Mouse (Mus musculus) heart, adult 8-10 months (tissue): Measurements from ENCODE around the gene Il17rd. TPM values are rescaled to one million over a fixed set of nuclear protein-coding genes. Genes with fewer than 3 reads are reported as not detected.

Source experiments
- DNase-seq: peaks from one replicate; pipeline ENCODE4 v3.0.0; 2022; ENCODE audit warnings: low spot score
- total RNA-seq, 4 experiments: library from RNA; stranded (reverse); gene quantifications; 2 replicates each; pipeline ENCODE4 v1.2.4; 2022

The Il17rd gene
- total RNA-seq, 4 experiments from 2014 or later = 3.1 to 4.4 (median 3.5) TPM

DNA sequence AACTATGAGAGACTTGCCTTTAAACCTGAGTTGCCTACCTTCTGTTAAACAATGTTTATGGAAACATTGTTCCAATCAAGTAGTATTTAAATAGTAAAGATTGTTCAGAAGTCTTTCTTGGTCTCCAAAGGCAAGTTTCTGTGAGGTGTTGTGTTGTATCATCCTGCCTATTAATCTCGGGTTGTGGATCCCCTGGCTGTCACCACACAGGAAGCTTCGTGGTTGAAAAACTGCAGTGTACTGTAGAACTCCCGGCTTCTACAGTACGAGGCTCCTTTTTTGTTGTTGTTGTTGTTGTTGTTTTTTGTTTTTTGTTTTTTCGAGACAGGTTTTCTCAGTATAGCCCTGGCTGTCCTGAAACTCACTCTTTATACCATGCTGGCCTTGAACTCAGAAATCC, 46.7 kb downstream of the Il17rd start:
- DNase-seq = no peak

GRCm38 (mm10) chr14:27085999-27086398, 47.3 kb downstream of the Il17rd start:
- DNase-seq = no peak

- DNase-seq = no peak
Observed at GRCm38 (mm10) chr14:27094247-27094646, 55.5 kb downstream of the Il17rd start.

DNA sequence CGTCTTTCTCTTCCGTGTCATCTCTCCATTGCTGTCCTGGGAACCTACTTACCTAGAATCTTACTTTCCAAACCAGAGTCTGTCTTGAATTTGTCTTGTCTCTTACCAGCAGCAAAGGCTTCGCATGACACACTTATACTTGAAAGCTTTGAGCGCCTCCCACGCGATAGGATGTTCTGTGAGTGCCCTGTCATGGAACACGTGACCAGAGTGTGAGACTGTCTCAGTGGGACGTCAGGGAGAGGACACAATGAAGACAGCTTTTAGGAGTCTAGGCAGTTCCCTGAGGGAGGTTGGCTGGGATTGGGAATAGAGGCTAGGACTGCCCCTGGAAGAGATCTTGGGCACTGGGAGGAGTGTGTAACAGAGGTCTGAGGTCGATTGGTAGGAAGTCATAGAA, 57.4 kb downstream of the Il17rd start:
- DNase-seq = no peak

DNA sequence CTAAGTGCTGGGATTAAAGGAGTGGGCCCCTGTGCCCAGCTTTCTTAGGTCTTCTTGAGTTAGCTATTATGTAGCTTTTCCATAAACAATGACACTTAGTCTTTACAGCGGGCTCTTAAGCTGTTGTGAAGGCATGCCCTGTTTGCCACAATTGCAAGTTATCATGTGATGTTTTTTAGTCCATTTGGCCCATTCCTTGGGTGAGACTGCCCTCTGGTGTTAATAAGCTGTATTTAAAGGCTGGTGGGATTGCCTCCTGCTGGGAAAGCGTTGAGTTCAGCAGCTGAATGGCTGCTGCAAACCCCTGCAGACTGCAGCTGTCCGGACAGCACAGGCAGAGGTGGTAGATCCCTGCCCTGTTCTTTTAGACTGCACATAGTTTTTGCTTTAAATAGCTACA, 58.0 kb downstream of the Il17rd start:
- DNase-seq = peak; percentile 86

DNA sequence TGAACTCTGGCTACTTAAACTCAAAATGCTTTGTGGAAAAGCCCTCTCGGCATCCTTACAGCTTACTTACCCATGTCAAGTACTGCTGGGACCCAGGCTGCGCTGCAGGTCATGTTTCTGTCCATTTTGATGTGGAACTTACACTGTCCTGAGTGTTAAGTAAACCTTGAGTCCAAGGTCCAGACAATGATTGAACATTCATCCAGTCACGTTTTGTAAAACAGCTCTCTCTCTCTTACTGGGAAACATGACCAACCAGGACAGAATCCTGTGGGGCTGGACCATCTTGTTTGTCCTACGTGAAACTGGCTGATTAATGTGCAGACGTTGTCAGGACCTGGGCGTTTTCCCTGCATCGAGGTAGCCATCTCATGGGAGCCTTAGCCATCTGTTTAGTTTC, 63.0 kb downstream of the Il17rd start:
- no peak for DNase-seq

- DNase-seq = no peak
Observed at GRCm38 (mm10) chr14:27102720-27103119, 64.0 kb downstream of the Il17rd start.

DNA sequence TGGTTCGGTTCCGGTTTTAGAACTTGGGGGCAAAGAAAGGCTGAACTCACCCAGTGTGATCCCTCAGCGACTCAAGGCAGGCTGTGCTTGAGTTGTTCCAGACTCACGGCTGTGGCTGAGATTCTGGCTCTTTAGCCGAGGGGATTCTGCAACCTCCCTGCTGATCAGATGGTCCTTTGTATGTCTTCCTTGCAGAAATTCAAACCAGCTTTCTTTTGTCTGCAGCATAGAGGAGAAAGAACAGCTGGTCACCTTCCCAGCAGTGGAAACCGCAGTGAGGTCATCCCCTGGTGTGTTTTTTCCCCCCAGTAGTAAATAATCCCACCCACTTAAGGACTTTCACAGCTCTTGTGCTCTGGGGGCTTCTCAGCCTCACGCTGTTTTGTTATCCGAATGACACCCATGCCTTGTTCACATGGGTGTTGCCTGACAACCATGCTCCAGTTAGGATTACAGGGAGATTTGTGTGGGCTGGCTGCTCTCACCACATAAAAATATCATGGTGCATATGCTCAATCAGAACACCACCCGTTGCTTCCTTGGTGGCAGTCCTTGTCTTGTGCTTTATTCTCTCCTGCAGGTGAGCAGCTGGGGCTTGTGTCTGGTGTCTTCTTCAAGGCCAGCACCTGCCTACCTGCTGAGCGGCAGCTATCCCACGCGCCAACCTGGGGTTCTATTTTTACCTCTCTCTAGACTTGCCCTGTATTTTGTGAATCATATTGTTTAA, 67.2 kb downstream of the Il17rd start:
- no peak for DNase-seq

DNA sequence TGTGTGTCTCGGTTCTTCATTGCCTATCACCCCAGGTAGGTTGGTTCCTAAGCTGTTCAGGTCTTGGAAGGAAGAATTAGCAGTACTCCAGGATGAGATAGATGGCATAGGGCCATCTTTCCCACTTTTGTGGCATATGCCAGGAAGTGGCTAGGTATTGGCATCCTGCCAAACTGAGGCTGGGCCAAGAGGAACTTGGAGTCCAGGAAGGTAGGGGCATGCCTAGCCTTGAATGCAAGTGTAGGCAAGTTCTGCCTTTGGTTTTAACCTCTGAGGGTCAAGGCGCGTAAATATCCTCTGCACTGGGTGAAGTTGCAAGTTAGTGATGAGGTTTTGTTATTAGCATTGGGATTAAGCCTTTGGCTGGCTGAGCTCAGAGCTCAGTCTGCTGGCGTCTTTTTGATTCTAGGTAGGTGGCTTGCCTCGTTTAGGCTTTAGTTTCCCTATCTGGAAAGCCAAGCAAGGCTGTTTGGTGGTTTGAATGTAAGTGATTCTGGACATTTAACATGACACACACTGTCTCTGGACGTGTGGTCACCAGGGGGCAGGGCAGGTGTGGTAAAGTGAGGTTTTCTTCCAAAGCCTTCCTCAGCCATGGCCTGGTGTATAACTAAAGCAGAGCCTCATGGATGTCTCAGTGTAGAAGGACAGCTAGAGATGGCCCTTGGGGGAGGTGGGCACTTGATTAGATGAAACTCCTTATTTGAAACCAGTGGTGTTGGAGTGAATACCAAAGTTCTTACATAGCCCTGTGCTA, 70.2 kb downstream of the Il17rd start:
- DNase-seq = no peak

GRCm38 (mm10) chr14:27114362-27115274, 75.9 kb downstream of the Il17rd start, which contains the start of gene Arhgef3:
Gene Arhgef3 (plus strand): TSS chr14:27114899.
- DNase-seq = peak; percentile 58

DNA sequence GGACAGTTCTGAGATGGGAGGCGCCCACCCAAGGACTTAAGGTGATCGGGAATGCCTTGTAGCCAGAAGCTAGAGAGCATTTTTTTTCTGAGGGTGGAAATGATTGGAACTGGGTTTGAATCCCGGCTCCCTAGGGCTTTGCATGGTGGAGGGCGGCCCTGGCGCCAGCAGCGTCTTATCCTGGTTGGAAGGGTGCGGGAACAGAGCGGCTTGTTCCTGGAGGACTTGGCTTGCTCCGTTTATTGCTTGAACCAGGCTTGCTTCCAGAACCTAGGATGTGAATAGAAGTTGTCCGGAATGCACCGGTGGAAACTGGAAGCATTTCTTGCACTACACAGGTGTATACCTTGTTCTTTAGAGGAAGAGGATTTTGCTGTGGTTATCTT, 76.5 kb downstream of the Il17rd start:
- DNase-seq = peak; percentile 55

GRCm38 (mm10) chr14:27115991-27116390, 77.2 kb downstream of the Il17rd start:
- no peak for DNase-seq

- DNase-seq = no peak
Observed at GRCm38 (mm10) chr14:27116577-27117165, 77.9 kb downstream of the Il17rd start.

- no peak for DNase-seq
Observed at GRCm38 (mm10) chr14:27118546-27118945, 79.8 kb downstream of the Il17rd start.

- DNase-seq = no peak
Observed at GRCm38 (mm10) chr14:27122646-27123045, 83.9 kb downstream of the Il17rd start.

GRCm38 (mm10) chr14:27123543-27123942, 84.8 kb downstream of the Il17rd start:
- peak; percentile 49 for DNase-seq

DNA sequence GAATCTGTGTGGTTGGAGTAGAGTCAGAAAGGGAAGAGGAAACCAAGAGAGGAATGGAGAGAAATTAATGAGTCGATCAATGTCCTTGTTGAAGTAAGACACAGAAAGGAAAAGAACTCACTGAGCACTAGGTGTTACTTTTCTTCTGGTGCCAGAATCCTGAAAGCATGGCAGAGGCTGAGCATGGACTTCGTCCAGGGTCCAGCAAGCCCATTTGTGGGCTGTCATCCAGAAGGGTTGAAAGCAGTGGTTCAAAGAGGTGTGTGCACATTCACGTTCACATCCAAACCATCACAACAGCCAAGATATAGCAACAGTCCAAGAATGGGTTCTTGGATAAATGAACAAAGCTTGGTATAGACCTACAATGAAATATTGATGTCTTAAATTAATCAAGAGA, 91.3 kb downstream of the Il17rd start:
- DNase-seq = no peak

DNA sequence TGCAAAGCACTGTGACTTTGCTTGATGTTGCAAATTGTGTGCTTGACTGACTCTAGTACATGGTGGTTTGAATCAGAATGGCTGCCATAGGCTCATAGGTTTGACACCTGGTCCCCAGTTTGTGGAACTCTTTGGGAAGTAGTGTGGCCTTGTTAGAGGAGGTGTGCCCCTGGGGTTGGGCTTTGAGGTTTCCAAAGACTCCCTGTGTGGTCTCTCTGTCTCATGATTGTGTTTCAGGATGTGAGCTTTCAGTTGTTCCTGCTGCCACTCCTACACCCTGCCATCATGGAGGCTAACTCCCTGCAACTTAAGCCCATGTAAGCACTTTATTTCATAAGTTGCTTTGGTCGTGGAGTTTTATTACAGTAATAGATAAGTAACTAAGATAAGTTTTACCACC, 91.9 kb downstream of the Il17rd start:
- no peak for DNase-seq

DNA sequence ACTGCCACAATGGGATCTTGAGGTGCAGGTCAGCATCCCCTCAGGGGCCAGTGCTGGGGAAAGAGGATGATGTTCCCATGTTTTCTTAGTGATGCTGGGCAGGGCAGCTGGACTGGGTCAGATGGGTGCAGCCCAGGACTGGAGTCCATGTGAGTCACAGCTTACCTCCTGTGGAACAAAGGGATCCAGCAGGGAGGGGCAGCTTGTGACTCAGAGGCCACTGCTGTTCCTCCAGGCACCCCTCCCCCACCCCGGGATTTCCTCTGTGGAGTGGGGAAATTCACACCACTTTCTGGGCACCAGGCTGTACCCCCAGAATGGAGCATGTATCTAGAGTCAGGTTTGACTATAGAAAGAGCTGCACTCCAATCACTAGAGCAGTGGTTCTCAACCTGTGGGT, 92.8 kb downstream of the Il17rd start:
- no peak for DNase-seq

- no peak for DNase-seq
Observed at GRCm38 (mm10) chr14:27138891-27139290, 100.2 kb downstream of the Il17rd start.

DNA sequence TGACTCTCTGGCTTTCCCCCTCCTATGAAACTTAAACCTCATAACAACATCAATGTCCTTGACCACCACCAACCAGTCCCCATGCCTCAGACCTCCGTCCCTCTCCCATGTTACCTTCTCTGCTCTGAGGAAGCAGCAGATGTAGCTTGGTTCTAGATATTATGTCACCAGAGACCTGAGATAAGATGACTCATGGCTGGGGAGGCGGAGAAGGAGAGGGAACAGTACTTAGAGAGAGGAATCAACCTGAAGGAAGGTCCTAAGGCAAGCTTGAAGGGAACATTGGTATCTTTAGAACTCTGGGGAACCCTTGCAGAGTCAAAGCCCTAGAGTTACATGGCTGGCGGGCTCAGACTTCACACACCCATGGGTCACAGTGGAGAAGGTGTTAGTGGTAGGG, 101.2 kb downstream of the Il17rd start:
- no peak for DNase-seq

DNA sequence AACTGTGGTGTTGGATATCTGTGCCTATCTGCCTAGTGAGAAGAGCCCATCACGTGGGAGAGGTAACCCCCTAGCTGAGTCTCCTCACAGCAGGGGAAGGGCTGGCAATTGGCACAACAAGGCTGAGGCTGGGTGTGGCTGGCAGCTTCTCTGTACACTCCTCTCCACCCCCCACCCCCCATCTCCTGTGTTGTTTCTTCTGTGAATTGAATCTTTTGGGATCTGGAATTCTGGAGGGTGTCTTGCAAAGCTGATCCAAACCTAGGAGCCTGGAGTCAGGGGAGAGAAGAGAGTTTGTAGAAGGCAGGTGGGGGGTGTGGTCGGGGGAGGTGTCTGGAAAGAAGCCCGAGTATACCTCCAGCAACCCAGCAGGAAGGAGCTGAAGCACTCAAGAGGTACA, 102.7 kb downstream of the Il17rd start:
- no peak for DNase-seq
